Mouse (Mus musculus): ENCODE results near the gene Zfp90. TPM values are rescaled to one million over a fixed set of nuclear protein-coding genes. Genes with fewer than 3 reads are reported as not detected.

The Zfp90 gene
- total RNA-seq, 2 experiments from 2014 or later: 0.74 to 0.78 TPM

DNA sequence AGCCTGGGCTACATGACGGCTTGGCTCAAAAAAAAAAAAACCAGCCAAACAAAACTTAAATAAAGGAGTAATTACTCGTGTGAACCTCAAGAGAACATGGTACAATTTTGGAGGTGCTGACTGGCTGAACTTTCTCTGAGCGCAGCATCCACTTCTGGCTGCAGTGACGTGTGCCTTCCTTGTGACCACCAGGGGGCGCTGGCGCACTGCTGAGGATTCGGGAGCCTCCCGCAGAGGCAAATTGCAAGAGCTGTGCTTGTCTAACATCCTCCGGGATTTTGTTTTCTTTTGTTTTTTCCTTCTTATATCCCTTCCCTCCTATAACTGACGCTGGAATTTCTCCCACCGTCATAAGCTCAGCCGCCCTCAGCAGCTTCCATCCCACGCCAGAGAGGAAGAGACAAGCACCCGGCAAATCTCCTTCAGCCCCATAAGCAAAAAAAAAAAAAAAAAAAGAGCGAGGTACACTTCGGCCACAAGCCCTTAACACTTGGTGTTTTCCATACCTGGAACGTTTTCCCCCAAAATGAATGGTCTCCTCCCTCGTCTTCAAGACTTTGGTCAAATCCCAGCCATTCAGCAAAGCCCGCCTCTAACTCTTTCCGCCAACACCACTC is 17.9 kb downstream of the Zfp90 start:
- DNase-seq (ENCODE audit: low spot score): peak; percentile 77

GRCm38 (mm10) chr8:106433667-106434066 is 18.5 kb downstream of the Zfp90 start:
- no peak for DNase-seq (ENCODE audit: low spot score)

GRCm38 (mm10) chr8:106437781-106438180 is 22.7 kb downstream of the Zfp90 start:
- DNase-seq (ENCODE audit: low spot score): no peak

- DNase-seq (ENCODE audit: low spot score): no peak
These were observed 25.0 kb downstream of the Zfp90 start for GRCm38 (mm10) chr8:106440146-106440545.

DNA sequence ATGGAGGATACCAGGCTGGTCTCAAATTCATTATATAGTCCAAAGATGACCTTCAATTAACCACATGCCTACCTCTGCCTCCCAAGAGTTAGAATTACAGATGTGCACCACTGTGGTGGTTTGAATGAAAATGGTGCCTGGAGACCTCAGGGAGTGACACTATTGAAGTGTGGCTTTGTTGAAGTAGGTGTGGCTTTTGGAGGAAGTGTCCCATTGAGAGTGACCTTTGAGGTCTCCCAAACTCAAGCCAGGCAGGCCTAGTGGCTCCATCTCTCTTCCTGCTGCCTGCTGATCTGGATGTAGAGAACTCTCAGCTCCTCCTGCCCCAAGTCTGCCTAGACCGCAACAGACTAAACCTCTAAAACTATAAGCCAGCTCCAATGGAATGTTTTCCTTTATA is 27.6 kb downstream of the Zfp90 start:
- no peak for DNase-seq (ENCODE audit: low spot score)

GRCm38 (mm10) chr8:106451301-106452085 is 36.4 kb downstream of the Zfp90 start:
- no peak for DNase-seq (ENCODE audit: low spot score)

DNA sequence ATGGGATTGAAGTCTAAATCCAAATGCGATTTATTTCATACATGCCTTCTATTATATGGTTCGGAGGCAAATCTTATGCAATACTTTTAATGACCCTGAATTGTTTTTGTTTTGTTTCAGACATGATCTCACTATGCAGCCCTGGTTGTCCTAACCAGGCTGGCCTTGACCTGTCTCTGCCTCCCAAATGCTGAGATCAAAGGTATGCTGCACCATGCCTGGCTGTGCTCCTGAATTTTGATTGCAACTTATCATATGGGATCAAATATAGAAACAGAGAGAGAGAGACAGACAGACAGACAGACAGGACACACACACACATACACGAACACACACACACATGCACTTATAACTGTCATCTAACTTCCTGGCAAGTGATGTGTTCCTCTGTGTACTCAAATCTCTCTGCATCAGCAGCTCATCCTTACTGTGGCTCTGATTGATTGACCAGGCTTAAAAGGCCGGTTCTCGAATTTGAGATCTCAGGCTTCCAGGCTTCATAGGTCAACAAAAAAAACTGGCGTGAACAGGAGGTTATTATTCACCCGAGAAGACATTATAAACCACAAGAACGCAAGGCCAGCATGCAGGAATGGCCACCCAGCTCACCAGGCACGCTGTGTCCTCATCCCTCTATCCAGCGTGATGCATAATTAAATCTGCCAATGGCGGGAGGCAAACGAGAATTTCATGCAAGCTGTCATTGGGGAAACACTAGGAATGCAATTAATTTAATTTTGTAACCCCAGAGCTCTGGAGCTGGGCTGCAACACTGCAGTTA is 37.8 kb downstream of the Zfp90 start:
- DNase-seq (ENCODE audit: low spot score): no peak

DNA sequence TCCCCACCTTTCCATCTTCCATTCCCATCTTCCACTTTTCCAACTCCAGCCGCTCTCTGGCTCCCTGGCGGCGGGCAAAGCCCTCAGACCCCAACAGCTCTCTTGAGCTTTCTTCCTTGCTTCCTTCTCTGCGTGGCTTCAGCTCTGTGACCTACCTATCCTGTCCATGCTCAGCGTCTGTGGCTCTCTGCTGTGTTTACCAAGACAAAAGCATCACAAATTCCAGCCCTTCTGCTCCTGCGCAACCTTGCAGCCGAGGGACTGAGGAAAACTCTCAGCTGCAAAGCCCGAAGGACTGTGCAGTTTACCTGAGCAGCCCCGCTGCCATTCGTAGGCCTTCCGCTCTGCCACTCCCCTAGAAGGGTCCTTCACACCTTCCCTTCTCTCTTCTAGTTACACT is 38.9 kb downstream of the Zfp90 start:
- DNase-seq (ENCODE audit: low spot score): no peak

DNA sequence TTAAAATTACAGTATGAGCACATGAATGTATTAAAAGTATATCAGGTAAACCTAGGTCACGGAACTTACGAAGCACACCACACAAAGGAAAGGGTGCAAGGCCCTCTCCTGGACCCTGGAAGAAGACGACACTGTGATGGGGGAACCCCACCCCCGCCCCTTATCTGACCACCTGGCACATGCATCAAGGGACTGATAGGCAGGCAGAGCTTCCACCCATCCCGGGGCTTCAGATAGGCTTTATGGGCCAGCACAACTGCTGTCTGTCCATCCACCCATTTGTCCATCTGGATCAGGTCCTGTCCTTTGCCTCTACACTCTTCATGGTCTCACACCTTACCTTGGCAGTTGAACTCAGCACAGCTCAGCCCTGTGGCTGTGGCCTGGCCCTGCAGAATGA is 47.0 kb downstream of the Zfp90 start:
- no peak for DNase-seq (ENCODE audit: low spot score)

DNA sequence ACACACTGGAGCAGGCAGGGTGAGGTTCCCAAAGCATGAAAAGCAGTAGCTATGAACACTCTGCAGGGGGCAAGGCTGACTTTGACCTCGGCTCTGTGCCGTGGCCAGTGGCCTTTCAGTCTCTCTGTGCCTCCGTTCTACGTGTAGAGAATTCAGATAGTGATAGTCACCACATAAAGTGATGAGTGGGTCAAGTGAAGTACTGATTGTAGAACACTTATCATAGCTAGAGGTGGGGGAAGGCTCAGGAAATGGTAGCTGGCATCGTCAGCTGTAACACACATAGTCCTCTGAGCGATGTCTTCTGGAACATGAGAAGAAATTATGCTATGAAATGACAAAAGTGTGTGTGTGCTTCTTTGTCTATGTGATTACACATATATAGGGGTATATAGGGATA is 48.7 kb downstream of the Zfp90 start:
- no peak for DNase-seq (ENCODE audit: low spot score)

DNA sequence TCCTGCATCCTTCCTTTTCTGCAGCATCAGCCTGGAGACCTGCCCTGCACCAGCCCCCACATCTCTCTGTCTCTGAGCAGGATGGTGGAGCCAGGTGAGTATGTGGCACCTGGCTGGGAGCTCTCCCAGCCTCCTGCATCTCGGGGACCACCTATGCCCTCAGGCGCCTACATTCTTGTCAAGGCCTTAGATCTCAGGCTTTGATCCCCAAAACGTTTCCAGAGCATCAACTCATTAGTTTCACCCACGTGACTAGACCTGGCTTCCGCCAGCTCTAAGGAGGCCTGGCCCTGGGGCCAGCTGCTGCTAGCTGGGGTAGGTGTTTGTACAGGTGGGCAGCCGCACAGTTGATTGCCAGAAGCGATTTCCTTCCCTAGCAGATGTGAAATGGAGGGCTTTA is 54.4 kb downstream of the Zfp90 start:
- no peak for DNase-seq (ENCODE audit: low spot score)

- DNase-seq (ENCODE audit: low spot score): no peak
These were observed 58.9 kb downstream of the Zfp90 start for GRCm38 (mm10) chr8:106474001-106474400.

Other genes with a start within 250 kb of the Zfp90 start
- gene Slc7a6, start 246.5 kb upstream of the Zfp90 start, total RNA-seq (2021): 10 to 100 TPM; 10.2 to 13.4 TPM
- gene Slc7a6os, start 204.4 kb upstream of the Zfp90 start, total RNA-seq (2021): 1 to 10 TPM; 9.5 to 9.7 TPM
- gene Prmt7, start 204.4 kb upstream of the Zfp90 start, total RNA-seq (2021): 10 to 100 TPM; 27.2 to 30.3 TPM
- 1 to 10 TPM in 1 of 2 experiments, under 1 TPM in 1; 0.43 to 1.1 TPM for gene Smpd3, start 77.3 kb upstream of the Zfp90 start, total RNA-seq (2021)
- gene 6030452D12Rik, start 85.2 kb downstream of the Zfp90 start, total RNA-seq (2021): not detected
- gene Cdh3, start 95.6 kb downstream of the Zfp90 start, total RNA-seq (2021): not detected
- gene Gm10073, start 158.1 kb downstream of the Zfp90 start, total RNA-seq (2021): 100 to 1,000 TPM in 1 of 2 experiments, 10 to 100 TPM in 1; 91.6 to 114 TPM
- under 1 TPM; 0.25 to 0.57 TPM for gene Cdh1, start 188.0 kb downstream of the Zfp90 start, total RNA-seq (2021)